Mouse (Mus musculus) CD4-positive, CD25-positive, alpha-beta regulatory T cell, adult 2 months (primary cell): ENCODE data around the gene C5ar1.
"Not testable (repeated sequence)": the region's sequence is repeated elsewhere in the genome, so short reads cannot be mapped to it uniquely, and the experiment has no call there.

Experiments
- DNase-seq: peaks from one replicate; pipeline ENCODE4 v3.0.0-alpha.2; 2012; ENCODE audit warnings: low read depth, low spot score

Gene C5ar1

DNA sequence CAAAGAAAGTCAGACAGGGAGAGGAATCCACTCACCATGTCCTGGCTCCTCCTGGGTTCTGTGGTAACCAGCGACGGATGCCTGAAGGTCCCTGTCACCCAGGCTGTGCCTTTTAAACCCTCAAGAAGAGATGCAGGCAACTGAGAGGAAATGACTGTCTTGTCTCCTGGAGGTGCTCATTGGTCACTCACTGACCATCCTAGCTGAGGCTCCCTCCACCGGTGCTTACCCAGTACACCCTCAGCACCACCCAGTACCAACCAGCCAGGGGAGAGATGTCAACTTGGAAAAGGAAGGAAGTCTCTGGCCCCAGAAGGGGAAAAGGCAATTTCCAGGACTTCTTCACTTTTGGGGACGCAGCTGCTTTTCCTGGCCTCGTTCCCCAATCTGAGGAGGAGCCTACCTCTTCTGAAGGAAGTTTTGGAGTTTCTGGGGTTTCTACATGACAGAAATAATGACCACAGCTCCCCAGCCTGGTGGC is at the start of gene C5ar1:
C5ar1 (minus strand) TSS at position 431 of the 481 bp plus-strand sequence.
- DNase-seq: no peak

DNA sequence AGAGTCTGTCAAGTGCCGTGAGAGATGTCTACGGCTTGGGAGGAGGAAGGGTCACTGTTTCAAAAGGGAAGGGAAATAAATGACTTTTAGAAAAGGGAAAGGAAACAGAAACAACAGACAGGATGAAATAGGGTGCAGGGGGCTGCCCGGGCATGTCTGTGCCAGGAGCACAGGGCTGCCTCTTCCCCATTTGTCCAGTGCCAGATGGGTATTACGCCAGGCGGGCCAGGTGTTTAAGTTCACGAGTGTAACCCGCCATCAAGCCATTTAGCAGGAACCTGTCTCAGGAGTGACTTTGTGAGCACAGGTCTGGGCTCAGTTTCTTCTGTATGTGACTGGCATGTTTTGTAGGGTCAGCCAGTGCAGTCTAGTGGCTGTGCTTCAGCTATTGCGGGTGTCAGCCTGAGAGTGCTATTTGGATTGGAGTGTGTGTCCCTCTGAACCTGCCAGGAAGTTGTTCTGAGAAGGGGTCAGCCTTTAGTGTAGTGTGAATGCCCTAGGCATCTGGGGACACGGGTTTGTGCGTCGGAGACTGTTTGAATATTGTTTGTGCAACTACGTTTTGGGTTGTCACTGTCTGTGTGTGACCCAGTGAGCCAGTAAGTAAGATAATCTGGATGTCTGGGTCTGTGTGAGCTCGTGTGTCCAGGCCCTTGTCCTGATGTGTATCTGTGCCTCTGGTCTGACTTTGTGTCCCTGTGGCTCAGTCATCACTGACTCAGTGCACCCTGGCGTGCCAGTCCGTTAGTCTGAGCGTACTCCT is 49.4 kb upstream of the C5ar1 start:
- peak; percentile 40 for DNase-seq

DNA sequence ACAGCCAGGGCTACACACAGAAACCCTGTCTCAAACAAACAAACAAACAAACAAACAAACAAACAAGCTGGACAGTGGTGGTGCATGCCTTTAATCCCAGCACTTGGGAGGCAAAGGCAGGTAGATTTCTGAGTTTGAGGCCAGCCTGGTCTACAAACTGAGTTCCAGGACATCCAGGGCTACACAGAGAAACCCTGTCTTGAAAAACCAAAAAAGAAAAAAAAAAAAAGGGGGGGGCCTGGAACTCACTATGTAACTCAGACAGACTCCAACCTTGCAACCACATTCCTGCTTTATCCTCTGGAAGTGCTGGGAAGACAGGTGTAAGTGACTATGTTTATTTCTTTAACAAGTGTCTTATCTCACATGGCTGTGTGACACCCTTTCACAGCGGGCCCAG is 48.8 kb upstream of the C5ar1 start, which contains the start of gene Bbc3:
Bbc3 (plus strand) TSS at position 301 of the 400 bp plus-strand sequence.
- DNase-seq: not testable (repeated sequence)

- not testable (repeated sequence) for DNase-seq
Measured at GRCm38 (mm10) chr7:16307141-16307540, 47.8 kb upstream of the C5ar1 start.

- peak; percentile 87 for DNase-seq
Measured at GRCm38 (mm10) chr7:16299419-16300035, 40.2 kb upstream of the C5ar1 start.

DNA sequence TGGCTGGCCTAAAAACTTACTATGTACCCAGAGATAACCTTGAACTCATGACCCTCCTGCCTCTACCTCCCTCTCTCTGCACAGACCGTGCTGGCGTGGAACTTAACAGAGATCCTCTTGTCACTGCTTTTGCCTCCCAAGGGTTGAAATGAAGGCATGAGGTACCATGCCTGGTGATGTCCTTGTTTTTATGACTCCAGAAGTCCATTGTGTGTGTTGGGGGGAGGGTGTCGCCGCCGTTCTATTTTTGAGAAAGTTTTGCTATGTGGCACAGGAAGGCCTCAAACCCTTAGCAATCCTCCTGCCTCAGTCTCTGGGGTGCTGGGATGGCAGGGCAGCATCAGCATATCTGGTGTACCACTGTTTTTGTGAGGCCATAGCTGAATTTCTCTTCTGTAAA is 39.6 kb upstream of the C5ar1 start:
- no peak for DNase-seq

DNA sequence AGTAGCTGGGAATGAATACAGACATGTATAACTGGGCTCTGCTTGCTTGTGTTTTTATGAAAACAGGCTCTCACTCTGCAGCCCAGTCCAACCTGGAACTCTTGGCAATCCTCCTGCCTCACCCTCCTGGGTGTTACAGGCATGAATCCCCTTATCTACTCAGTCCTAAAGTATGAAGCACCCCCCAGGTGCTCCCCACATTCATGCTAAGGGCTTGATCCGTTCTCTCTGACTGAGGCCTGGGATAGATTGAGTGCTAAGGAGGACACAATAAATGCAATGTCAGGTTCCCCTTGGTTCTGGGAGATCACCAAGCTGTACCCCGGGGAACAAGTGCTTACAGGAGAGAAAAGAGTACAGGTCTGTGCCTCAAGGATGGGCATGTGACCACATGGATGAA is 38.3 kb upstream of the C5ar1 start:
- DNase-seq: no peak

- DNase-seq: peak; percentile 97
Measured at GRCm38 (mm10) chr7:16296766-16297390, 37.5 kb upstream of the C5ar1 start.

GRCm38 (mm10) chr7:16296146-16296545 is 36.8 kb upstream of the C5ar1 start:
- peak; percentile 42 for DNase-seq

- peak; percentile 92 for DNase-seq
Measured at GRCm38 (mm10) chr7:16295321-16295900, 36.1 kb upstream of the C5ar1 start.

DNA sequence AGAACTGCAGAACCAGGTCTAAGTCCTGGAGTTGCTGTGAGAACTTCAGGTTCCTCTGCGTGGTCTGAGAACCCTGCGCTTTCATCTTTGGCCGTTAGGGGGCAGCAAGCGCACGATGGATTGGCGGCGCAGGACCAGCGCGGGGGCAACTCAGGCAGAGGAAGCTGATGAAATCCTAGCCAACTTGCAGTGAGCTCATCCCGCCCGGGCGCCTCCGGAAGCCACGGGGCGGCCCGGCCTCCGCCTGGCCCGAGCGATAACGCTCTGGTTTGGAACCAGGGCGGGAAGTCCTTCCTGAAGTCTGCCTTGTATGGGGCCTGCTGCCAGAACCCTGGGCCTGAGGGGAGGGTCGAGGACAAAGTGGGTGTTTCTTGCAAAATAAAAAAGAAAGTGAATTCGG is 35.5 kb upstream of the C5ar1 start:
- DNase-seq: peak; percentile 97

GRCm38 (mm10) chr7:16294346-16294745 is 35.0 kb upstream of the C5ar1 start:
- peak; percentile 77 for DNase-seq

- DNase-seq: no peak
Measured at GRCm38 (mm10) chr7:16287791-16288190, 28.5 kb upstream of the C5ar1 start.

DNA sequence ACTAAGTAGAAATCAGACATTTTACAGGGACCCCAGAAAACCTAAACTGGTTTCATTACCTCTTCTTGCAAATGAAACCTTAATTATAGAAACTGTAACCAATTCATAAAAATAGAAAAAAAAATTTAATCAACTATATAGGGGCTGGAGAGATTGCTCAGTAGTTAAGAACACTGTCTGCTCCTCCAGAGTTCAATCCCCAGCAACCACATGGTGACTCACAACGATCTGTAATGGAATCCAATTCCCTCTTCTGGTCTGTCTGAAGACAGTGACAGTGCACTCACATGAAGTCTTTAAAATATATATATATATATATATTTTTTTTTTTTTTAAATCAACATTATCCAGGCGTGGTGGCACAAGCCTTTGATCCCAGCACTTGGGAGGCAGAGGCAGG is 27.7 kb upstream of the C5ar1 start:
- peak; percentile 37 for DNase-seq

DNA sequence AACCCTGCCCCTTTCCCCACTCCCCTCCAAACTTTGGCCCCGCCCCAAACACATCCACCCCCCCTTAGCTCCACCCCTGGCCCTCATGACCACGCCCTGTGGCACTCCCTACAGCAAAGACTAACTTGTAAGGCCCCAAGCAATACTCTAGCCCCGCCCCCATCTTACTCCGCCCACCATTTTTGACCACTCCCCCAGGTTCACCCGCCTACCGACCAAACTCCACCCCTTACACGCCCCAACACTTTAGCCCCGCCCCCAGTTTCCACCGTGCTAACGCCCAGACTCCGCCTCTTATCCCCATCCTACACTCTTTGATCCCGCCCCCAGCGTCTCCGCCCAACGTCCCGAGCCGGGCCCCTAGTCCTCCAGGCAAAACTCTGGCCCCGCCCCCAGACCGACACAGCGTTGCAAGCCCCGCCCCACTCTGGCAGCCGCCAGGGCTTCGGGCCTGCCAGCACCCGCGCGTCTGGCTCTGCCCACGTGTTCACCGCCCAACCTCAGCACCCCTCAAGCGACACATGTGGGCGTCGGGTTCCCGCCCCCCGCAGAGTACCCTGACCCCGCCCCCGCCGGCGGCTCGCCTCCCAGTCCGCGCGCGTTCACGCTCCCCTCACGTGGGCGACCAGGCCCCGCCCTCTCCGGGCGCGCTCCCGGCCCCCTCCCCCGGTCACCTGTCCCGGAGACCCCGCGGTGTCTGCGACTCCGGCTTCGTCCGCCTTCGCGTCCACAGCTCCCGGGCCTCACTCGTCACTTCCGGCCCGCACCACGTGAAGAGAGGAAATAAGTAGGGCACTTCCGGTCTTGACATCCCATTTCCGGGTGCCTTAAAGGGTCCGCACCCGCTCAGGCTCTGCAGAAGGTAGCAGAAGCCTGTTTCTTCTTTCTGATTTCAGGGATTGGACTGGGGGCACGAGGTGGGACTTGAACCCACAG is 27.0 kb upstream of the C5ar1 start, which contains the start of gene Ccdc9:
Ccdc9 (minus strand) TSS at position 770 of the 936 bp plus-strand sequence.
- peak; percentile 98 for DNase-seq

GRCm38 (mm10) chr7:16285450-16286025 is 26.2 kb upstream of the C5ar1 start:
- DNase-seq: peak; percentile 68

GRCm38 (mm10) chr7:16284904-16285303 is 25.6 kb upstream of the C5ar1 start:
- DNase-seq: no peak

DNA sequence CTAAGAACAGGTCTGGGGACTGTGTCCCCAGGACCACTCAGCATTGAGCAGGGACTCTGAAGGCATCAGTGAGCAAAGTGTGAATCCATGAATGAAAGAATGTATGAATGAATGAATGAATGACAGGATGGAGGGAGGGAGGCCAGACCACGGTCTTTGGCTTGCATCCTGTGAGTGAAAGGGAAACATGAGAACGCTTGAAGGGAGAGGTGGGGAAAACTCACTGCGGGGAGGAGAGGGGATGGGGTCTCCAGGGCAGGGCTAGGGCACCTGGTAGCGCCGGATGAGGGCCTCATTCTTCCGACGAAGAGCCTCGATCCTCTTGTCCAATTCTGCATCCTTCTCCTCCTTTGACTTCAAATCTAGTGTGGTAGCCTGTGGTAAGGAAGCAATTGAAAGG is 24.7 kb upstream of the C5ar1 start:
- DNase-seq: no peak

DNA sequence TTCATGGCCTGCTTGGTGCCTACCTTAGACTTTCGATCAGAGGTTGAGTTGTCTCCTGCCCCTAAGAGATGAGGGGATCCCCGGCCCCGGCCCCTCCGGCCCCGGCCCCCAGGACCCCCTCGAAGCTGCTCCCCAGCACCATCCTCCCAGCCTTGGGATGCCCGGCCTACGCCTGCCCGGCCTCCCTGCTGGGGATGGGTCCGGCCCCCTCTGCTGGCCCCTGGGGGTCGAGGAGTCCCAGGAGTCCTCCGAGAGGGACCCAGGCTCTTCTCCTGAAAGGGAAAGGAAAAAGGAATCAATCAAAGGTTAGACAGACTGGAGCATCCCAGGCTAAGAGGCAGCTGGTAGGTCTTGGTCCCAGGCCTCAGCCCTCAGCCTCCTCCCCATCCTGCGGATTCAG is 23.0 kb upstream of the C5ar1 start:
- DNase-seq: no peak

DNA sequence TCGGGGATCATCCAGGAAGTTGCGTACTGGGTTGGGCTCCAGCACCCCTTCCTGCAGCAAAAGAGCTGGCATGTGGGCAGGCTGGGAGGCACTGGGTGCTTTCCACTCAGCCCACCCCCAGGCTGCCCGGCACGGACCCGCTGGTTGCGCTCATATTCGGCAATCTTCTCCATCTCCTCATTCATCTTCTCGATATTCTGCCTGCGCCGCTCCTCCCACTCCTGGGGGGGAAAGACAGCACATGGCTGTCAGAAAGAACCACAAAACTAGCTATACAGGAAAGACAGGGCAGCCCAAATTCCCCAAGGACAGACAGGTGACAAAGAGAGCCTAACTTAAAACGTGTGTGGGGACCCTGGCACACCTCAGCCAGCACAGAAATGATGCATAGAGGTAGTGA is 21.4 kb upstream of the C5ar1 start:
- no peak for DNase-seq
